In the genomic region with DNA sequence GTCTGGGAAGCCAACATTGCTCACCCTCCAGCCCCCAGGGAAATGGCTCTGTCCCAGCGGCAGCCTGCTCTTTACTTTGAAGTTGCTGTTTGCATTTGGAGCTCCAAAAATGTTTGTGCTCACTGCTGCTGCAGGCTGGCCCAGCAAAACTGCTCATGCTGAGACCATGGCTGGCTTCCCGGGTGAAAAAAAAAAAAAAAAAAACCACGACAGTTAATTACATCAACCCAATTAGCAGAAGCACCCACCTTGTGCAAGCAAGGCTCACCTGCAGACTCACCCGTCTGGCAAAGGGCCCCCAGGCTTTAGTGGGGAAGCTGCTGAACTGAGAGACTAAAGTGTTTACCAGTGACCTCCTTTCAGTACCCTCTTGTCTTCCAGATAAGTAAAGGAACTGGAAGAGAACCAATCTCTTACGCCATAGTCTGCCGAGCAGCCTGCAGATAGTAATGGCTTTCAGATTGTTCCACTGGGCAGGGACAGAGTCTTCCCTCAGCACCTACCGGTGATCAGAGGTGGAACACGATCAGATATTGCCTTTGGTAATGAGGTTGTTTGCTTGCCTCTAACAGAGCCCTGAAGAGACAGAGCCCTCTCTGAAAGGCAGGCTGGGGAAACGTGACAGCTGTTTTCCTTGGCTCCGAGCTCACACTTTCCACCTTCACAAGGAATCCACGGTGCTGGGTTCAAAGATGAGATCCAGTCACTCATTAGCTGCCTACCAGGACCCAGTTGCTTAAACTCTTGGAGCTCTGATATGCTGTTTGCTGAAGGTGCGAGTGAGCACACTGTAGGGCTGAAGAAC, we compare ENCODE assay signal across 11 mouse cellular contexts.
DNase-seq lines count a peak whose midpoint lies in the region; ATAC-seq and TF ChIP-seq lines count a peak whose summit lies in the region.
"Had no signal": no experiment of that assay in that cellular context is flagged by ENCODE, and none has a peak within 500 bp of the region (broad histone marks: within the 10 kb centered on the region; RNA-seq: fewer than 3 reads in every experiment).

No protein-coding gene starts in this region.

- 0 out of 2 replicates have a peak, but pooled peaks have one; percentile 19 for TF ChIP-seq CTCF in hindbrain, postnatal 0 days (IDR thresholded peaks at IDR 0.05; ENCODE audit: low read depth)
- TF ChIP-seq CTCF in cerebellum, adult 2 months (IDR thresholded peaks at IDR 0.05; ENCODE audit: borderline replicate concordance, insufficient read depth, low read depth, low read length), result 0 out of 2 replicates have a peak, but pooled peaks have one; percentile 12
- TF ChIP-seq CTCF in intestine, postnatal 0 days (IDR thresholded peaks at IDR 0.05; ENCODE audit: low read depth), result no peak

- H3K9me3 ChIP-seq in hindbrain, postnatal 0 days (ENCODE audit: low read length), result no peaks in the 10 kb centered on the region
- no peaks in the 10 kb centered on the region for H3K9me3 ChIP-seq in hindbrain, embryonic 13.5 days
- no peaks in the 10 kb centered on the region for H3K9me3 ChIP-seq in intestine, postnatal 0 days (ENCODE audit: control insufficient read depth)
- H3K9me3 ChIP-seq: embryonic facial prominence, embryonic 15.5 days had no signal

- no peak overlapping the region for H3K4me2 ChIP-seq in hindbrain, postnatal 0 days (ENCODE audit: low read depth, low read length)
- no peak overlapping the region for H3K4me2 ChIP-seq in hindbrain, embryonic 13.5 days
- no peak overlapping the region for H3K4me2 ChIP-seq in intestine, postnatal 0 days (replicated peaks; ENCODE audit: low read depth)
- H3K4me2 ChIP-seq: embryonic facial prominence, embryonic 15.5 days had no signal

- peak; percentile 53; the same call in 1 of the 2 replicates for ATAC-seq in hindbrain, postnatal 0 days
- ATAC-seq in hindbrain, embryonic 13.5 days (ENCODE audit: low FRiP score), result no peak
- ATAC-seq in intestine, postnatal 0 days, result no peak
- ATAC-seq: Patski had no signal

- TF ChIP-seq POLR2A in cerebellum, adult 2 months (IDR thresholded peaks at IDR 0.05; ENCODE audit: borderline replicate concordance, insufficient read depth, low read length), result no peak

- no peak overlapping the region for H3K27ac ChIP-seq in hindbrain, postnatal 0 days
- no peak overlapping the region for H3K27ac ChIP-seq in hindbrain, embryonic 13.5 days
- H3K27ac ChIP-seq in cerebellum, adult 2 months (ENCODE audit: insufficient read depth, low read length), result no peak overlapping the region
- no peak overlapping the region for H3K27ac ChIP-seq in intestine, postnatal 0 days (ENCODE audit: low read depth, low read length)
- H3K27ac ChIP-seq: embryonic facial prominence, embryonic 15.5 days had no signal

- 45% methylated on average over 12 of the region's 12 CpGs for WGBS in hindbrain, postnatal 0 days
- WGBS in hindbrain, embryonic 13.5 days, result 77% methylated on average over 12 of the region's 12 CpGs
- WGBS in cerebellum, adult 2 months, result 8% methylated on average over 12 of the region's 12 CpGs
- WGBS in intestine, postnatal 0 days, result 45% methylated on average over 12 of the region's 12 CpGs

- H3K9ac ChIP-seq in hindbrain, postnatal 0 days (replicated peaks; ENCODE audit: low read length), result no peak overlapping the region
- H3K9ac ChIP-seq in hindbrain, embryonic 13.5 days, result no peak overlapping the region
- H3K9ac ChIP-seq in intestine, postnatal 0 days (ENCODE audit: low read depth, low read length), result no peak overlapping the region
- H3K9ac ChIP-seq: embryonic facial prominence, embryonic 15.5 days had no signal

- H3K36me3 ChIP-seq in hindbrain, postnatal 0 days (ENCODE audit: insufficient read depth, low read length), result no peaks in the 10 kb centered on the region
- no peaks in the 10 kb centered on the region for H3K36me3 ChIP-seq in hindbrain, embryonic 13.5 days
- H3K36me3 ChIP-seq in intestine, postnatal 0 days (ENCODE audit: control insufficient read depth, insufficient read depth), result no peaks in the 10 kb centered on the region
- H3K36me3 ChIP-seq: embryonic facial prominence, embryonic 15.5 days had no signal

- intact Hi-C loops in heart, postnatal 14 days (cut with DNase I), result no loop called here
- intact Hi-C loops in gastrocnemius, postnatal 14 days (cut with DNase I; ENCODE audit: low total_unique reads), result no loop called here

- no peaks in the 10 kb centered on the region for H3K4me1 ChIP-seq in hindbrain, postnatal 0 days (ENCODE audit: insufficient read depth, low read length)
- no peaks in the 10 kb centered on the region for H3K4me1 ChIP-seq in hindbrain, embryonic 13.5 days (replicated peaks)
- H3K4me1 ChIP-seq in cerebellum, adult 2 months (ENCODE audit: control insufficient read depth, insufficient read depth, low read length), result peaks cover 4% of the 10 kb centered on the region
- no peaks in the 10 kb centered on the region for H3K4me1 ChIP-seq in intestine, postnatal 0 days (replicated peaks; ENCODE audit: control insufficient read depth, insufficient read depth, low read length)
- H3K4me1 ChIP-seq: embryonic facial prominence, embryonic 15.5 days had no signal

- no peaks in the 10 kb centered on the region for H3K27me3 ChIP-seq in hindbrain, postnatal 0 days (ENCODE audit: insufficient read depth, low read length)
- H3K27me3 ChIP-seq in hindbrain, embryonic 13.5 days, result no peaks in the 10 kb centered on the region
- H3K27me3 ChIP-seq in cerebellum, adult 2 months (ENCODE audit: control insufficient read depth, insufficient read depth, low read length), result no peaks in the 10 kb centered on the region
- no peaks in the 10 kb centered on the region for H3K27me3 ChIP-seq in intestine, postnatal 0 days (replicated peaks; ENCODE audit: control insufficient read depth, insufficient read depth, low read length)
- H3K27me3 ChIP-seq: embryonic facial prominence, embryonic 15.5 days; Patski had no signal

- peak; percentile 43 for DNase-seq in hindbrain, postnatal 0 days (ENCODE audit: low spot score)
- peak; percentile 70 for DNase-seq in NIH3T3 (ENCODE audit: low read depth)
- peak; percentile 58 to 64 for DNase-seq in cerebellum, adult 2 months
- DNase-seq in heart, postnatal 14 days, result peak; percentile 6 to 7
- no peak for DNase-seq in spleen, adult 18-20 months
- no peak for DNase-seq in gastrocnemius, postnatal 14 days

- no peak overlapping the region for H3K4me3 ChIP-seq in hindbrain, postnatal 0 days (ENCODE audit: low read length)
- H3K4me3 ChIP-seq in hindbrain, embryonic 13.5 days, result no peak overlapping the region
- peak overlapping the region; percentile 37 for H3K4me3 ChIP-seq in cerebellum, adult 2 months (replicated peaks; ENCODE audit: insufficient read depth, low read depth, low read length)
- no peak overlapping the region for H3K4me3 ChIP-seq in intestine, postnatal 0 days (ENCODE audit: low read depth, low read length)
- H3K4me3 ChIP-seq: embryonic facial prominence, embryonic 15.5 days; myocyte had no signal

Comparison
In these comparisons a context has a peak if more than half of its experiments do, and no peak if none do; other contexts are left out.
1. DNase-seq: peak in hindbrain, postnatal 0 days (single experiment), NIH3T3 (single experiment), cerebellum, adult 2 months (2 of 2) and heart, postnatal 14 days (2 of 2); none in spleen, adult 18-20 months (0 of 2) and gastrocnemius, postnatal 14 days (single experiment).